11 mouse cellular contexts compared by ENCODE assay signal in genomic region chr17:75014601-75015356, GRCm38 (mm10). TPM values are rescaled to one million over a fixed set of nuclear protein-coding genes. Genes with fewer than 3 reads are reported as not detected.
DNase-seq lines count a peak whose midpoint lies in the region; ATAC-seq lines count a peak whose summit lies in the region.
"Had no signal": no experiment of that assay in that cellular context is flagged by ENCODE, and none has a peak within 500 bp of the region (broad histone marks: within the 10 kb centered on the region; RNA-seq: fewer than 3 reads in every experiment).

No protein-coding gene starts in this region.

- H3K4me1 ChIP-seq in forebrain, embryonic 15.5 days: peaks cover 8% of the 10 kb centered on the region; the same call in 1 of the 2 replicates
- peaks cover under 1% of the 10 kb centered on the region; the same call in 1 of the 2 replicates for H3K4me1 ChIP-seq in forebrain, embryonic 11.5 days (replicated peaks; ENCODE audit: control insufficient read depth, insufficient read depth, low read length)
- 0 out of 2 replicates have a peak, but pooled peaks cover 13% of the 10 kb centered on the region for H3K4me1 ChIP-seq in lung, embryonic 15.5 days
- H3K4me1 ChIP-seq in kidney, embryonic 16.5 days (ENCODE audit: insufficient read depth, low read length): peaks cover 24% of the 10 kb centered on the region
- peaks cover 20% of the 10 kb centered on the region for H3K4me1 ChIP-seq in stomach, embryonic 14.5 days (ENCODE audit: control insufficient read depth, insufficient read depth, low read length)

- H3K9me3 ChIP-seq in forebrain, embryonic 15.5 days: no peaks in the 10 kb centered on the region
- H3K9me3 ChIP-seq in forebrain, embryonic 11.5 days (ENCODE audit: control insufficient read depth, low read length): no peaks in the 10 kb centered on the region
- no peaks in the 10 kb centered on the region for H3K9me3 ChIP-seq in lung, embryonic 15.5 days
- no peaks in the 10 kb centered on the region for H3K9me3 ChIP-seq in kidney, embryonic 16.5 days (ENCODE audit: low read length)
- H3K9me3 ChIP-seq in stomach, embryonic 14.5 days (ENCODE audit: control insufficient read depth, low read depth, low read length): no peaks in the 10 kb centered on the region

- H3K4me2 ChIP-seq in forebrain, embryonic 15.5 days (replicated peaks): no peak overlapping the region
- no peak overlapping the region for H3K4me2 ChIP-seq in forebrain, embryonic 11.5 days (ENCODE audit: low read depth, low read length, severe bottlenecking)
- H3K4me2 ChIP-seq in lung, embryonic 15.5 days: no peak overlapping the region
- no peak overlapping the region; the same call in 1 of the 2 replicates for H3K4me2 ChIP-seq in kidney, embryonic 16.5 days (replicated peaks; ENCODE audit: low read depth, low read length)
- no peak overlapping the region for H3K4me2 ChIP-seq in stomach, embryonic 14.5 days (replicated peaks; ENCODE audit: low read depth, low read length)

- H3K27me3 ChIP-seq in forebrain, embryonic 15.5 days: no peaks in the 10 kb centered on the region
- H3K27me3 ChIP-seq in forebrain, embryonic 11.5 days (ENCODE audit: control insufficient read depth, insufficient read depth, low read length): no peaks in the 10 kb centered on the region
- no peaks in the 10 kb centered on the region for H3K27me3 ChIP-seq in lung, embryonic 15.5 days
- no peaks in the 10 kb centered on the region for H3K27me3 ChIP-seq in kidney, embryonic 16.5 days (ENCODE audit: insufficient read depth, low read length)
- no peaks in the 10 kb centered on the region for H3K27me3 ChIP-seq in stomach, embryonic 14.5 days (ENCODE audit: control insufficient read depth, insufficient read depth, low read length)

- no peak for DNase-seq in forebrain, embryonic 11.5 days (ENCODE audit: low spot score)
- no peak for DNase-seq in lung, postnatal 36 days
- no peak for DNase-seq in left cerebral cortex, postnatal 25 days (ENCODE audit: low spot score in 2 of 2)
- DNase-seq in MN1 (ENCODE audit: low spot score): no peak
- DNase-seq: adrenal gland, postnatal 10 days; cerebellum, adult 18-20 months had no signal

- no peaks in the 10 kb centered on the region for H3K36me3 ChIP-seq in forebrain, embryonic 15.5 days
- H3K36me3 ChIP-seq in forebrain, embryonic 11.5 days (ENCODE audit: control insufficient read depth, insufficient read depth, low read length): no peaks in the 10 kb centered on the region
- H3K36me3 ChIP-seq in lung, embryonic 15.5 days: no peaks in the 10 kb centered on the region
- H3K36me3 ChIP-seq in kidney, embryonic 16.5 days (ENCODE audit: insufficient read depth, low read length): 0 out of 2 replicates have a peak, but pooled peaks cover 2% of the 10 kb centered on the region
- H3K36me3 ChIP-seq in stomach, embryonic 14.5 days (ENCODE audit: control insufficient read depth, insufficient read depth, low read length): no peaks in the 10 kb centered on the region

- ATAC-seq in forebrain, embryonic 15.5 days (replicated peaks): no peak
- no peak for ATAC-seq in forebrain, embryonic 11.5 days (replicated peaks; ENCODE audit: low FRiP score)
- ATAC-seq in lung, embryonic 15.5 days (ENCODE audit: borderline replicate concordance, extremely low read depth, low FRiP score, low TSS enrichment): peak; percentile 53; the same call in 1 of the 2 replicates
- ATAC-seq in kidney, embryonic 16.5 days (ENCODE audit: low FRiP score, low TSS enrichment): peak; percentile 85
- peak; percentile 23; the same call in 1 of the 2 replicates for ATAC-seq in stomach, embryonic 14.5 days (ENCODE audit: insufficient number of reproducible peaks, insufficient read depth, low FRiP score, low read depth)

- WGBS in forebrain, embryonic 15.5 days: 87% methylated on average over 24 of the region's 24 CpGs
- WGBS in forebrain, embryonic 11.5 days: 89% methylated on average over 24 of the region's 24 CpGs
- 33% methylated on average over 24 of the region's 24 CpGs for WGBS in lung, embryonic 15.5 days
- 21% methylated on average over 24 of the region's 24 CpGs for WGBS in kidney, embryonic 16.5 days
- 35% methylated on average over 24 of the region's 24 CpGs for WGBS in stomach, embryonic 14.5 days

- H3K4me3 ChIP-seq in forebrain, embryonic 15.5 days: no peak overlapping the region
- no peak overlapping the region for H3K4me3 ChIP-seq in forebrain, embryonic 11.5 days (ENCODE audit: low read depth, low read length)
- H3K4me3 ChIP-seq in lung, embryonic 15.5 days: no peak overlapping the region
- no peak overlapping the region for H3K4me3 ChIP-seq in kidney, embryonic 16.5 days (ENCODE audit: low read length)
- H3K4me3 ChIP-seq in stomach, embryonic 14.5 days (ENCODE audit: low read depth, low read length): no peak overlapping the region
- H3K4me3 ChIP-seq: left cerebral cortex, adult 2 months had no signal

- peak overlapping the region; percentile 17; the same call in 1 of the 2 replicates for H3K27ac ChIP-seq in forebrain, embryonic 15.5 days (replicated peaks)
- no peak overlapping the region for H3K27ac ChIP-seq in forebrain, embryonic 11.5 days (ENCODE audit: low read depth, low read length)
- no peak overlapping the region for H3K27ac ChIP-seq in lung, embryonic 15.5 days
- peak overlapping the region; percentile 30; the same call in 1 of the 2 replicates for H3K27ac ChIP-seq in kidney, embryonic 16.5 days (ENCODE audit: low read length)
- no peak overlapping the region; the same call in 1 of the 2 replicates for H3K27ac ChIP-seq in stomach, embryonic 14.5 days (ENCODE audit: low read length)
- H3K27ac ChIP-seq: left cerebral cortex, adult 2 months had no signal

- intact Hi-C loops in left cerebral cortex, postnatal 25 days (cut with DNase I): loop anchor here (10.0 kb wide), 1 partner anchor 520 kb away; no protein-coding TSS in a partner anchor

- H3K9ac ChIP-seq in forebrain, embryonic 15.5 days (replicated peaks): no peak overlapping the region
- H3K9ac ChIP-seq in forebrain, embryonic 11.5 days (ENCODE audit: low read length): no peak overlapping the region
- H3K9ac ChIP-seq in lung, embryonic 15.5 days: no peak overlapping the region
- no peak overlapping the region for H3K9ac ChIP-seq in kidney, embryonic 16.5 days (replicated peaks; ENCODE audit: low read length)
- H3K9ac ChIP-seq in stomach, embryonic 14.5 days (replicated peaks; ENCODE audit: low read depth, low read length): no peak overlapping the region

RNA-seq across cellular contexts. Expression of gene Ltbp1, which starts 9.4 kb away (rescaled TPM):
- polyA plus RNA-seq in forebrain, embryonic 15.5 days (2015; fragmentation: Nextera tagmentation; extraction: Ambion mirVana): 4.0 and 4.6 TPM in 2 replicates
- 4.2 and 5.0 TPM in 2 replicates for polyA plus RNA-seq in forebrain, embryonic 11.5 days (2014; fragmentation: Nextera tagmentation; extraction: Ambion mirVana)
- polyA plus RNA-seq in lung, embryonic 15.5 days (2015; fragmentation: Nextera tagmentation; extraction: Ambion mirVana): 28.3 and 29.0 TPM in 2 replicates
- 40.2 and 41.1 TPM in 2 replicates for polyA plus RNA-seq in kidney, embryonic 16.5 days (2015; fragmentation: Nextera tagmentation; extraction: Ambion mirVana)
- polyA plus RNA-seq in stomach, embryonic 14.5 days (2014; fragmentation: Nextera tagmentation; extraction: Ambion mirVana): 49.3 and 49.4 TPM in 2 replicates
- total RNA-seq in left cerebral cortex, postnatal 25 days (2021): 1 to 10 TPM; 8.9 to 9.1 TPM

Comparison
In these comparisons a context has a peak if more than half of its experiments do, and no peak if none do; other contexts are left out.
1. H3K27ac ChIP-seq: peak in forebrain, embryonic 15.5 days (single experiment) and kidney, embryonic 16.5 days (single experiment); none in forebrain, embryonic 11.5 days (single experiment), lung, embryonic 15.5 days (single experiment) and stomach, embryonic 14.5 days (single experiment).
2. ATAC-seq: peak in lung, embryonic 15.5 days (single experiment), kidney, embryonic 16.5 days (single experiment) and stomach, embryonic 14.5 days (single experiment); none in forebrain, embryonic 15.5 days (single experiment) and forebrain, embryonic 11.5 days (single experiment).